Mouse (Mus musculus) lung, embryonic 14.5 days (tissue): Measurements from ENCODE around the gene Cnp. TPM values are rescaled to one million over a fixed set of nuclear protein-coding genes. Genes with fewer than 3 reads are reported as not detected.

Source experiments
- ATAC-seq: fragments of 200-750 bp; cut with Nextera tagmentation; 2 replicates; pipeline ENCODE4 v1.8.0; 2017; ENCODE audit warnings: mild to moderate bottlenecking, moderate TSS enrichment, moderate library complexity; ENCODE audit not compliant: insufficient read depth
- DNase-seq: peaks from one replicate; pipeline ENCODE4 v3.0.0-alpha.2; 2015
- H3K27ac ChIP-seq: fragments of 300-500 bp; sonication (generic); 2 replicates; pipeline ENCODE4 v1.5.1; 2014; ENCODE audit warnings: low read depth, mild to moderate bottlenecking, moderate library complexity
- H3K27me3 ChIP-seq: fragments of 300-500 bp; sonication (generic); 2 replicates; pipeline ENCODE4 v1.6.1; 2014; ENCODE audit warnings: low read length, control low read depth; ENCODE audit not compliant: insufficient read depth
- H3K36me3 ChIP-seq: fragments of 300-500 bp; sonication (generic); 2 replicates; pipeline ENCODE4 v1.6.1; 2014; ENCODE audit warnings: control low read depth; ENCODE audit not compliant: insufficient read depth
- H3K4me1 ChIP-seq: fragments of 300-500 bp; sonication (generic); 2 replicates; pipeline ENCODE4 v1.6.1; 2014; ENCODE audit warnings: antibody characterized with exemption, control low read depth; ENCODE audit not compliant: insufficient read depth
- H3K4me2 ChIP-seq: fragments of 300-500 bp; sonication (generic); 2 replicates; pipeline ENCODE4 v1.6.1; 2014; ENCODE audit warnings: mild to moderate bottlenecking
- H3K4me3 ChIP-seq: fragments of 300-500 bp; sonication (generic); 2 replicates; pipeline ENCODE4 v1.5.1; 2014; ENCODE audit warnings: low read depth, low read length
- H3K9ac ChIP-seq: fragments of 300-500 bp; sonication (generic); 2 replicates; pipeline ENCODE4 v1.6.1; 2014
- H3K9me3 ChIP-seq: fragments of 300-500 bp; sonication (generic); 2 replicates; pipeline ENCODE4 v1.6.1; 2016; ENCODE audit warnings: low read depth, low read length, control low read depth
- CTCF ChIP-seq: IDR thresholded peaks from 2 replicates; pipeline ENCODE4 v1.5.1; 2016; ENCODE audit warnings: antibody characterized with exemption, low read depth
- WGBS: fragments of 180-500 bp; shearing (Covaris S2); extraction: QIAGEN DNeasy Blood & Tissue Kit; methylation state at CpG from one replicate; pipeline ENCODE4 v1.1.7; 2014; 5-methylcytosine and 5-hydroxymethylcytosine counted together
- polyA plus RNA-seq: library from polyadenylated mRNA; unstranded; fragments of >200 nt; fragmentation: Nextera tagmentation; extraction: Ambion mirVana; gene quantifications from 2 replicates; pipeline ENCODE4 v1.2.1, GENCODE M21; 2014

Gene Cnp
- polyA plus RNA-seq, 1 experiment from 2014 or later, result 24.4 TPM

DNA sequence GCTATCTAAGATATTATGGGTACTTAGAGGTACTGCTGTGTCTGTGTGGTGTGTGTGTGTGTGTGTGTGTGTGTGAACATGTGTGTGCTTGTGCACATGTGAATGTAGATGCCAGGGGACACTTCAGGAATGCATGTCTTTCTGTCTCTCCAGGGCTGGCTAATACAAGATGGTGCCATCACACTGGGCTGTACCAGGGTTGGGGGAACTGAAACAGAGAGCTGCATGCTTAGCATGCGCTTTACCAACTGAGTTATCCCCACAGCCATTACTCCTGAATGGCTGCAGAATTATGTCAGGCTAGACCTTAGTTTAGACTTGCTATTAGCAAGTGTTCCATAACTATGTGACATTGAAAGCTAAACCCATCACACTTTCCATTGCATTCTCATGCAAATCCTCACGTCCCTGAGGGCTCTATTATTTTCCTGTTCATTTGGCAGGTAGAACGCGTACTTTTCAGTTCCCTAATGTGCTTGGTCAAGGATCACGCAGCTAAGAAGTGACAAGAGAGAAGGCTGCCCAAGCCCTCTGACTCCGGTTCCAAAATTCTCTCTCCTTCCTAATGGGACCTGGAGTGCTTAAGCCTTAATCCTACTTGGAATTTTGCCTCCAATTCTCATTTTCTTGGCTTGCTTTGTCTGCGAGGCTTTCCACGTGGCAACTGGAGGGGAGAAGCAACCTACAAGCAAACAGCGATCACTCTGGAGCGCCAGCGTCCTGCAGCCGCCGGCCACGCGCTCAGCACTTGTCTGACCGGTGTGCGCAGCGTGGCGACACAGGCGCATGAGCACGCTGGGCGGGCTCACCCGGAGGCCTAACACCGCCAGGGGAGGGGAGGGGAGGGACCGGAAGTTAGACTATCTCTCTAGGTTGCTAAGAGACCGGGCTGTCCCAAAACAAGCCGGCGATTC is 29.6 kb upstream of the Cnp start, which contains the start of gene Ttc25:
TSS of gene Ttc25 (plus strand) at position 776 of the 914 bp plus-strand sequence.
- H3K4me3 ChIP-seq, result peak within 1 kb of the TSS; percentile 47
- peak within 1 kb of the TSS; percentile 80 for H3K27ac ChIP-seq
- H3K36me3 ChIP-seq, result no peaks in the 10 kb centered on the region
- H3K9ac ChIP-seq, result peak within 1 kb of the TSS; percentile 48
- H3K4me1 ChIP-seq, result 0 out of 2 replicates have a peak, but pooled peaks cover 5% of the 10 kb centered on the region
- WGBS, result 4% methylated on average over 28 of the region's 28 CpGs
- H3K27me3 ChIP-seq, result no peaks in the 10 kb centered on the region
- peak within 1 kb of the TSS; percentile 75 for H3K4me2 ChIP-seq
- peak; percentile 31; the same call in 1 of the 2 replicates for TF ChIP-seq CTCF
- ATAC-seq (peak; percentile 99), DNase-seq (peak; percentile 96)
- H3K9me3 ChIP-seq, result no peaks in the 10 kb centered on the region

DNA sequence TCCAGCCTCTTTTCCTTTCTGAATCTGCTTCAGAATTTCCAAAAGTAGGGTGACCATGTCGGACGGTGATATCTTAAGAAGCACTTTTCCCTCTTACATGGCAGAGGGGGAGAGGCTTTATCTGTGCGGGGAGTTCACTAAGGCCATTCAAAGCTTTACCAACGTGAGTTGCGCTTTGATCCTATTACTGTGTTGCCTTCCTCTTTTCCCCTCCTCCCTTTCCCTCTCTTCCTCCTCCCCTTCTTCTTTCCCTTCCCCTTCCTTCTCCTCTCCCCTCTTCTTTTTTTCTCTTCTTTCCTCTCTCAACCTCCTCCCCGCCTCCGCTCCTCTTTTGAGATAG is 29.0 kb upstream of the Cnp start:
- Histone ChIP-seq H3K36me3 (no peaks in the 10 kb centered on the region), H3K9ac (peak overlapping the region; percentile 48; the same call in 1 of the 2 replicates), H3K9me3 (no peaks in the 10 kb centered on the region), H3K4me1 (0 out of 2 replicates have a peak, but pooled peaks cover 5% of the 10 kb centered on the region), H3K27ac (no peak overlapping the region), H3K27me3 (no peaks in the 10 kb centered on the region), H3K4me3 (peak overlapping the region; percentile 47), H3K4me2 (peak overlapping the region; percentile 75)
- no peak for TF ChIP-seq CTCF
- DNase-seq (no peak), ATAC-seq (peak; percentile 35; the same call in 1 of the 2 replicates)
- 21% methylated on average over 7 of the region's 7 CpGs for WGBS

DNA sequence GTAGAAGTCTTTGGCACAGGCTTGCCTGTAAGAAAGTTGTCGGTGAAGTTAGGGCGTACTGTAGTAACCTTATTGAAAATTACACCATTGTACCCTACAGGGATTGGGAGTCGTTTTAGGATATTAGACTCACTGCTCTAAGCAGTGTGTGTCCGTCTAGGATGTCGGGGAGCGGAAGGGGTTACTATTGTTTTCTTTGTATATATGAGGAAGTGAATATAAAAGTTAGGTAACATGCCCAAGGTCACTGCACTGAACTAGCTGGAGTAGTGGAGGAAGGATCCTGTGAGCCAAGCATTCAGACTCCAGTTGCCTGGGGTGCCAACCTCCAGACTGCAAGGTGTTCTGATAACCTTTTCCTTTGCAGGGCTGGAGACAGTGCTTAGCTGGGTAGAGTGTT is 27.7 kb upstream of the Cnp start:
- 76% methylated on average over 6 of the region's 6 CpGs for WGBS
- ATAC-seq, result no peak

DNA sequence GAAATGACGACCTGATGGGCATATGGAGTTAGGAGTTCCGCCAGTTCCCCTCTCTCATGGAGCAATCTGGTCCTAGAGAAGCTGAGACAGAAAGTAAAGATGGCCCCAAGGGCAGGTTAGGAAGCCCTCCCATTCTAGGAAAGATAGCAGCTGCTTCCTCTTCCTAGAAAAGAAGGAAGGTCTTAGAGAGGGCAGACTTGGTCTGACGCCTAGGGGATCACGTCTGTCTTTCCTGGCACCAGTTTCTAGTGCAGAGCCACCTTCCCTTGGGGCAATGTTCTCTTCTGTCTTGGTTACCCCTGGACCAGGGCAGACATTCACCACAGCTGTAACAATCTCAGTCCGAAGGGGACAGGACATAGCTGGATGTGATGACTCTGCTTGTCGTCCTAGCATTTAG is 26.6 kb upstream of the Cnp start:
- Histone ChIP-seq H3K36me3 (no peaks in the 10 kb centered on the region), H3K9ac (no peak overlapping the region), H3K9me3 (no peaks in the 10 kb centered on the region), H3K4me3 (no peak overlapping the region), H3K4me2 (no peak overlapping the region), H3K4me1 (0 out of 2 replicates have a peak, but pooled peaks cover 5% of the 10 kb centered on the region), H3K27ac (no peak overlapping the region), H3K27me3 (no peaks in the 10 kb centered on the region)
- TF ChIP-seq CTCF, result no peak
- DNase-seq (no peak), ATAC-seq (no peak)
- WGBS, result 72% methylated on average over 6 of the region's 6 CpGs

More for the DNA sequence above, 27.7 kb upstream of the Cnp start:
- Histone ChIP-seq H3K36me3 (no peaks in the 10 kb centered on the region), H3K27ac (no peak overlapping the region), H3K27me3 (no peaks in the 10 kb centered on the region), H3K9me3 (no peaks in the 10 kb centered on the region), H3K4me1 (0 out of 2 replicates have a peak, but pooled peaks cover 5% of the 10 kb centered on the region), H3K9ac (no peak overlapping the region), H3K4me3 (no peak overlapping the region), H3K4me2 (no peak overlapping the region)
- DNase-seq, result no peak
- no peak for TF ChIP-seq CTCF

DNA sequence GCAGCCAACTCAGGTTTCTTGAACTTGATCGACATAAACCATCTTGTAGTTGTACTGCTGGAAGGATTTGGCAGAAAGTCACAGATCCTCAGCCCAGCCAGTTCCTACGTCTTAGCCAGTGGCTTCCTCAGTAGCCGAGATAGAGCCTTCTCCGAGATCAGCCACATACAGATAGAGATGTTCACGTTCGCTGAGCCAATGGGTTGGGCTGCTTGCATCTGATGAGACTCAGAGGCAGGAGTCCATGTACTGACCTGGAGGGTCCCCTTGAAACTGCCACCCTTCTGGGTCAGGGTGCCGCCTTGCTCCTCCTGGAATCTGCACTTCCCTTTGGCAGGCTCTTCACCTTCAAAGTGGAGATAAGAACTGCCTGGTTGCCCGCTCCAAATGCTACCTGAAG is 25.2 kb upstream of the Cnp start:
- no peak overlapping the region for H3K9ac ChIP-seq
- no peak for TF ChIP-seq CTCF
- no peak for ATAC-seq
- no peak overlapping the region for H3K27ac ChIP-seq
- H3K9me3 ChIP-seq, result no peaks in the 10 kb centered on the region
- no peak overlapping the region for H3K4me3 ChIP-seq
- WGBS, result 70% methylated on average over 8 of the region's 8 CpGs
- no peaks in the 10 kb centered on the region for H3K27me3 ChIP-seq
- no peak overlapping the region for H3K4me2 ChIP-seq
- no peaks in the 10 kb centered on the region for H3K36me3 ChIP-seq
- H3K4me1 ChIP-seq, result 0 out of 2 replicates have a peak, but pooled peaks cover 5% of the 10 kb centered on the region
- no peak for DNase-seq

DNA sequence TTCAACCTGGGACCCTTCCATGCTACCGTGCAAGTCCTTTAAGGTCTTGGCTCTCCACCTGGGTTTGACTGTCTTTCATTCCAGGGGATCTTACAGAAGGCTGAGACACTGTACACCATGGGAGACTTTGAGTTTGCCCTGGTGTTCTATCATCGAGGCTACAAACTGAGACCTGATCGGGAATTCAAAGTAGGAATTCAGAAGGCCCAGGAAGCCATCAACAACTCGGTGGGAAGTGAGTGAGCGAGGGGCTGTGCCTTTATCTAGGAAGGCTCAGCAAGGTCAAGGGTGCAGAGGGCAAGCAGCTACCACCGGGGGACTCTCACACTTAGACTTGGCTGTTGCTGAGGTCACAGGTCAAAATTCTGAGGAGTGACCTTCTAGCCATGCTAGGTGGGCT is 24.6 kb upstream of the Cnp start:
- H3K4me1 ChIP-seq, result 0 out of 2 replicates have a peak, but pooled peaks cover 1% of the 10 kb centered on the region
- H3K4me3 ChIP-seq, result no peak overlapping the region
- no peak overlapping the region for H3K27ac ChIP-seq
- no peak overlapping the region for H3K4me2 ChIP-seq
- no peak for ATAC-seq
- WGBS, result 58% methylated on average over 6 of the region's 6 CpGs
- H3K36me3 ChIP-seq, result no peaks in the 10 kb centered on the region
- H3K9ac ChIP-seq, result no peak overlapping the region
- no peaks in the 10 kb centered on the region for H3K27me3 ChIP-seq
- H3K9me3 ChIP-seq, result no peaks in the 10 kb centered on the region
- no peak for TF ChIP-seq CTCF
- no peak for DNase-seq

DNA sequence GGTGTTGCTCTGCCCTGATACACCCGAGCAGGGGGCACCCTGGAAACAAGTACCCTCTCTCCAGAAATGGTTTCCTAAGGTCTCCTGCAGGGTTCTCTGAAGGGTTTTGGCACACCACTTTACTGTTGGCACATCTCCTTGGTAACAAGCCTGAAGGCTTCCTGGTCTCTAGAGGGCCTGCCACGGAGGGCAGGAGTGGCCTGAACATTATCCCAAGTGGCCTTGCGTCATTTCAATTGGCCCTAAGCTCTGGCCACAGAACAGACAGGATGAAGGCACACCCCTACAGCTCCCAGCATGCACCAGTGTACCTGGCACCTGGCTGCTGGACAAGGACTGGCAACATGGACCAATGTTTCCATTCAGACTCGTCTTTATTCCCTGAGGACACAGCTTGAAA is 21.9 kb upstream of the Cnp start:
- H3K27ac ChIP-seq, result no peak overlapping the region
- WGBS, result 80% methylated on average over 4 of the region's 4 CpGs
- no peak overlapping the region for H3K4me3 ChIP-seq
- H3K9me3 ChIP-seq, result no peaks in the 10 kb centered on the region
- no peak overlapping the region for H3K9ac ChIP-seq
- no peaks in the 10 kb centered on the region for H3K27me3 ChIP-seq
- no peaks in the 10 kb centered on the region for H3K4me1 ChIP-seq
- TF ChIP-seq CTCF, result no peak
- H3K4me2 ChIP-seq, result no peak overlapping the region
- DNase-seq, result no peak
- ATAC-seq, result no peak
- H3K36me3 ChIP-seq, result no peaks in the 10 kb centered on the region
